Mouse (Mus musculus) bone marrow macrophage, adult 2 months (primary cell): ENCODE results near the gene Tjp2. TPM values are rescaled to one million over a fixed set of nuclear protein-coding genes. Genes with fewer than 3 reads are reported as not detected.

Experiments
- H3K27ac ChIP-seq: 2 replicates; pipeline ENCODE4 v1.5.1; 2012; ENCODE audit warnings: low read depth, low read length; ENCODE audit not compliant: insufficient read depth
- H3K4me1 ChIP-seq: 2 replicates; pipeline ENCODE4 v1.6.1; 2012; ENCODE audit warnings: low read length; ENCODE audit not compliant: control insufficient read depth, insufficient read depth
- H3K4me3 ChIP-seq: 2 replicates; pipeline ENCODE4 v1.5.1; 2012; ENCODE audit warnings: mild to moderate bottlenecking, low read length, moderate library complexity; ENCODE audit not compliant: insufficient read depth
- CTCF ChIP-seq: IDR thresholded peaks from 2 replicates; pipeline ENCODE4 v1.5.1; 2012; ENCODE audit warnings: low read depth, mild to moderate bottlenecking, low read length, moderate library complexity
- POLR2A ChIP-seq: IDR thresholded peaks from 2 replicates; pipeline ENCODE4 v1.6.1; 2012; ENCODE audit warnings: mild to moderate bottlenecking, low read depth, low read length, borderline replicate concordance
- polyA plus RNA-seq: library from polyadenylated mRNA; stranded (reverse); fragments of >200 nt; gene quantifications from 2 replicates; pipeline ENCODE4 v1.2.4, GENCODE M21; 2012; ENCODE audit not compliant: missing spikeins, insufficient read depth, insufficient read length

The Tjp2 gene
- polyA plus RNA-seq, 1 experiment: 6.5 TPM

- Histone ChIP-seq H3K4me3 (no peak overlapping the region), H3K27ac (no peak overlapping the region), H3K4me1 (peaks cover 40% of the 10 kb centered on the region)
- TF ChIP-seq CTCF (no peak), POLR2A (no peak)
Observed at GRCm38 (mm10) chr19:24168531-24168930, 56.3 kb downstream of the Tjp2 start.

- peak overlapping the region; percentile 64 for H3K4me3 ChIP-seq
- peaks cover 36% of the 10 kb centered on the region for H3K4me1 ChIP-seq
- peak overlapping the region; percentile 84 for H3K27ac ChIP-seq
- TF ChIP-seq POLR2A: no peak; the same call in 1 of the 2 replicates
- no peak for TF ChIP-seq CTCF
Observed at GRCm38 (mm10) chr19:24166516-24167091, 58.2 kb downstream of the Tjp2 start.

- Histone ChIP-seq H3K4me3 (peak overlapping the region; percentile 37), H3K4me1 (peaks cover 36% of the 10 kb centered on the region), H3K27ac (peak overlapping the region; percentile 67)
- TF ChIP-seq CTCF: no peak
- no peak for TF ChIP-seq POLR2A
Observed at GRCm38 (mm10) chr19:24163974-24164373, 60.9 kb downstream of the Tjp2 start.

DNA sequence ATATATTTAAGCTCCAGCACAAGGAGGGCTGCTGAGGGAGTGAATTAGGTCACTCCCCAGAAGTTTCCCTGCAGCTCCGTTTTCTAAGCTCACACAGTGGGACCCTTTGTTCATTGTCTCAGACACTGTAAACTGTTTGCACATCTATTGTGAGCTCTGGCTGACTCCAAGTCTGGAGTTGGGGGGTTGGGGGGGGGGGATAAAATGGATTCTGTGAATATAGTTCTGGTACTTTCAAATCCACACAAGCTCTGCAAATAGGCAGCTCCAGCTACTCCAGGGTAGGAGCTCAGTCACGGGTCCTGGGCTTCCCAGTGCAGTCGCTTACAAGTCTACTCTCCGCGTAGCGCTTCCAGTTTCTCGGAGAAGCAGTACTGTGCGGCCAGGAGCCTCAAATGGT lies 64.4 kb downstream of the Tjp2 start:
- TF ChIP-seq POLR2A (no peak), CTCF (no peak)

DNA sequence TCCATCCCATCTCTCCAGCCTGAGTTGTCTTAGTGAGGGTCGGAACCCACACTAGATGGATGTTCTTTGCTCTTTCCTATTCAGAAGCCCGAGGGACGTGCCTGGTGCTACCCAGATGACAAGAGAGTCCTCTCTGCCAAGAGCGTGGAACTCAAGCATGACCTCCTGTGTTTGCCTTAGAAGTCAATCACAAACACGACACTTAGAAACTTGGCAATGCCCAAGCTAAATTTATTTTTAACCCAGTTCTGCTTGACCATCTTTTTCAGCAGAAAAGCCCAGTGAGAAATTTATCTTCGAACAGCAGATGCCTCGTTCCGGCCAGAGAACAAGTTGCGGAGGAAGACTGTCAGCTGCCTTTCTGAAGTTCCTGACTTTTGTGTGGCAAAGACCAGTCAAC lies 65.1 kb downstream of the Tjp2 start:
- H3K4me3 ChIP-seq: no peak overlapping the region
- H3K4me1 ChIP-seq: peaks cover 27% of the 10 kb centered on the region
- no peak for TF ChIP-seq POLR2A
- TF ChIP-seq CTCF: no peak
- no peak overlapping the region for H3K27ac ChIP-seq

More for the DNA sequence above, 64.4 kb downstream of the Tjp2 start:
- no peak overlapping the region for H3K27ac ChIP-seq
- no peak overlapping the region for H3K4me3 ChIP-seq
- H3K4me1 ChIP-seq: peaks cover 32% of the 10 kb centered on the region

- TF ChIP-seq POLR2A (no peak), CTCF (no peak)
- no peak overlapping the region for H3K4me3 ChIP-seq
- H3K4me1 ChIP-seq: peaks cover 24% of the 10 kb centered on the region
- no peak overlapping the region for H3K27ac ChIP-seq
Observed at GRCm38 (mm10) chr19:24159334-24159733, 65.5 kb downstream of the Tjp2 start.

DNA sequence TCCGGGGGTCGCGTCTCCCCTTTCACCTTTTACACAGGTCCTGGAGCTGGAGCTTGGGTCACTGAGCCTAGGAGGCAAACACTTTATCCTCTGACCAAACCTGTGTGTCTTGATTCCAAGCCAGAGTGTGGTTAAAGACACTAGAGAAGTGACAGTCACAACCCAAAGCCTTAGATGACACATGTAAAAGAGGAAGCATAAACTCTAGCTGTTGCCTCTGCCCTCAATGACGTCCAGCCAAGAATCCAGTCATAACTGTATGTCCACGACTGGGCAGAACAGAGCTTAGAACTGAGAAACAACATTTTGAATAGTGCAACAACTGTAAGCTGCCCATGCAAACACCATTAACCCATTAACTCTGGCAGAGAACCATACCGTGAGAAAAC lies 68.8 kb downstream of the Tjp2 start:
- Histone ChIP-seq H3K27ac (peak overlapping the region; percentile 17; the same call in 1 of the 2 replicates), H3K4me1 (peaks cover 13% of the 10 kb centered on the region), H3K4me3 (no peak overlapping the region)
- no peak for TF ChIP-seq CTCF
- TF ChIP-seq POLR2A: no peak

GRCm38 (mm10) chr19:24155395-24156066 lies 69.3 kb downstream of the Tjp2 start:
- Histone ChIP-seq H3K4me3 (no peak overlapping the region), H3K27ac (no peak overlapping the region), H3K4me1 (peaks cover 13% of the 10 kb centered on the region)
- TF ChIP-seq CTCF (no peak), POLR2A (no peak)

GRCm38 (mm10) chr19:24153266-24154023 lies 71.4 kb downstream of the Tjp2 start:
- H3K27ac ChIP-seq: no peak overlapping the region
- no peak overlapping the region for H3K4me3 ChIP-seq
- TF ChIP-seq POLR2A: no peak
- TF ChIP-seq CTCF: no peak
- H3K4me1 ChIP-seq: peaks cover 13% of the 10 kb centered on the region

GRCm38 (mm10) chr19:24144009-24144408 lies 80.8 kb downstream of the Tjp2 start:
- Histone ChIP-seq H3K4me1 (peaks cover 8% of the 10 kb centered on the region), H3K4me3 (no peak overlapping the region), H3K27ac (no peak overlapping the region)
- no peak for TF ChIP-seq POLR2A
- TF ChIP-seq CTCF: no peak
